Mouse (Mus musculus) midbrain, embryonic 16.5 days (tissue): ENCODE results near the gene Cox14. TPM values are rescaled to one million over a fixed set of nuclear protein-coding genes. Genes with fewer than 3 reads are reported as not detected.
"Not testable (repeated sequence)": the region's sequence is repeated elsewhere in the genome, so short reads cannot be mapped to it uniquely, and the experiment has no call there.

ENCODE experiments used
- ATAC-seq: fragments of 200-750 bp; cut with Nextera tagmentation; 2 replicates; pipeline ENCODE4 v1.8.0; 2017; ENCODE audit warnings: moderate TSS enrichment
- H3K27ac ChIP-seq: fragments of 300-500 bp; sonication (generic); 2 replicates; pipeline ENCODE4 v1.5.1; 2014; ENCODE audit warnings: mild to moderate bottlenecking, low read length, mixed read lengths
- H3K27me3 ChIP-seq: fragments of 300-500 bp; sonication (generic); 2 replicates; pipeline ENCODE4 v1.6.1; 2014; ENCODE audit warnings: low read depth, low read length, mixed read lengths; ENCODE audit not compliant: control insufficient read depth, insufficient read depth
- H3K36me3 ChIP-seq: fragments of 300-500 bp; sonication (generic); 2 replicates; pipeline ENCODE4 v1.6.1; 2014; ENCODE audit warnings: mild to moderate bottlenecking, low read length, moderate library complexity, mixed read lengths; ENCODE audit not compliant: control insufficient read depth, insufficient read depth
- H3K4me1 ChIP-seq: fragments of 300-500 bp; sonication (generic); 2 replicates; pipeline ENCODE4 v1.6.1; 2014; ENCODE audit warnings: mild to moderate bottlenecking, low read length, mixed read lengths; ENCODE audit not compliant: control insufficient read depth, insufficient read depth
- H3K4me2 ChIP-seq: fragments of 300-500 bp; sonication (generic); 2 replicates; pipeline ENCODE4 v1.6.1; 2014; ENCODE audit warnings: mild to moderate bottlenecking, low read length, mixed read lengths
- H3K4me3 ChIP-seq: fragments of 300-500 bp; sonication (generic); 2 replicates; pipeline ENCODE4 v1.5.1; 2014; ENCODE audit warnings: low read depth, mild to moderate bottlenecking, low read length, moderate library complexity, mixed read lengths
- H3K9ac ChIP-seq: fragments of 300-500 bp; sonication (generic); 2 replicates; pipeline ENCODE4 v1.6.1; 2014; ENCODE audit warnings: low read depth, low read length, mixed read lengths
- H3K9me3 ChIP-seq: fragments of 300-500 bp; sonication (generic); replicated peaks from 2 replicates; pipeline ENCODE4 v1.6.1; 2014; ENCODE audit warnings: mild to moderate bottlenecking, low read length, mixed read lengths; ENCODE audit not compliant: control insufficient read depth, poor library complexity, severe bottlenecking
- WGBS: fragments of 180-500 bp; shearing (Covaris S2); extraction: QIAGEN DNeasy Blood & Tissue Kit; methylation state at CpG from one replicate; pipeline ENCODE4 v1.1.7; 2014; 5-methylcytosine and 5-hydroxymethylcytosine counted together
- polyA plus RNA-seq: library from polyadenylated mRNA; unstranded; fragments of >200 nt; fragmentation: Nextera tagmentation; extraction: Ambion mirVana; gene quantifications from 2 replicates; pipeline ENCODE4 v1.2.1, GENCODE M21; 2015

Gene Cox14
- polyA plus RNA-seq, 1 experiment from 2014 or later, result 164 TPM

- H3K9me3 ChIP-seq, result no peaks in the 10 kb centered on the region
- H3K27ac ChIP-seq, result no peak overlapping the region
- no peak overlapping the region for H3K9ac ChIP-seq
- H3K36me3 ChIP-seq, result no peaks in the 10 kb centered on the region; the same call in 1 of the 2 replicates
- no peaks in the 10 kb centered on the region for H3K27me3 ChIP-seq
- no peak overlapping the region for H3K4me2 ChIP-seq
- WGBS, result 97% methylated on average over 1 of the region's 1 CpGs
- peaks cover 16% of the 10 kb centered on the region for H3K4me1 ChIP-seq
- no peak for ATAC-seq
- no peak overlapping the region for H3K4me3 ChIP-seq
These were observed 43.3 kb downstream of the Cox14 start for GRCm38 (mm10) chr15:99768761-99769160.

- H3K27me3 ChIP-seq, result no peaks in the 10 kb centered on the region
- ATAC-seq, result no peak
- H3K4me1 ChIP-seq, result peaks cover 16% of the 10 kb centered on the region
- peak overlapping the region; percentile 90 for H3K4me2 ChIP-seq
- 25% methylated on average over 5 of the region's 5 CpGs for WGBS
- H3K4me3 ChIP-seq, result peak overlapping the region; percentile 88
- no peaks in the 10 kb centered on the region for H3K9me3 ChIP-seq
- peak overlapping the region; percentile 94; the same call in 1 of the 2 replicates for H3K27ac ChIP-seq
- peak overlapping the region; percentile 92 for H3K9ac ChIP-seq
- H3K36me3 ChIP-seq, result no peaks in the 10 kb centered on the region; the same call in 1 of the 2 replicates
These were observed 45.6 kb downstream of the Cox14 start for GRCm38 (mm10) chr15:99771004-99771500.

GRCm38 (mm10) chr15:99771601-99772276 lies 46.3 kb downstream of the Cox14 start:
- peak; percentile 82 for ATAC-seq
- Histone ChIP-seq H3K4me1 (peaks cover 16% of the 10 kb centered on the region), H3K27me3 (no peaks in the 10 kb centered on the region), H3K36me3 (no peaks in the 10 kb centered on the region; the same call in 1 of the 2 replicates), H3K27ac (peak overlapping the region; percentile 94), H3K4me3 (peak overlapping the region; percentile 88), H3K9ac (peak overlapping the region; percentile 92), H3K9me3 (no peaks in the 10 kb centered on the region), H3K4me2 (peak overlapping the region; percentile 90)
- under 1% methylated on average over 57 of the region's 59 CpGs for WGBS

- no peaks in the 10 kb centered on the region for H3K9me3 ChIP-seq
- under 1% methylated on average over 30 of the region's 41 CpGs for WGBS
- peak; percentile 88 for ATAC-seq
- H3K27ac ChIP-seq, result peak overlapping the region; percentile 94
- no peaks in the 10 kb centered on the region for H3K36me3 ChIP-seq
- peak overlapping the region; percentile 92 for H3K9ac ChIP-seq
- H3K27me3 ChIP-seq, result no peaks in the 10 kb centered on the region
- peak overlapping the region; percentile 88 for H3K4me3 ChIP-seq
- H3K4me1 ChIP-seq, result peaks cover 16% of the 10 kb centered on the region
- H3K4me2 ChIP-seq, result peak overlapping the region; percentile 90
These were observed 47.0 kb downstream of the Cox14 start for GRCm38 (mm10) chr15:99772277-99772880.

- H3K9ac ChIP-seq, result peak within 1 kb of the TSS; percentile 92
- H3K9me3 ChIP-seq, H3K36me3 ChIP-seq, H3K27me3 ChIP-seq, ATAC-seq: not testable (repeated sequence)
- peak within 1 kb of the TSS; percentile 90 for H3K4me2 ChIP-seq
- peaks cover 16% of the 10 kb centered on the region for H3K4me1 ChIP-seq
- H3K4me3 ChIP-seq, result peak within 1 kb of the TSS; percentile 88
- H3K27ac ChIP-seq, result peak within 1 kb of the TSS; percentile 94
These were observed 47.3 kb downstream of the Cox14 start, which contains the start of gene Cers5 for GRCm38 (mm10) chr15:99772881-99772924. TSS of gene Cers5 (minus strand) at chr15:99772885.

- Histone ChIP-seq H3K27me3 (no peaks in the 10 kb centered on the region), H3K36me3 (no peaks in the 10 kb centered on the region), H3K4me1 (peaks cover 16% of the 10 kb centered on the region), H3K4me3 (no peak overlapping the region), H3K9me3 (no peaks in the 10 kb centered on the region), H3K27ac (no peak overlapping the region), H3K4me2 (peak overlapping the region; percentile 90; the same call in 1 of the 2 replicates), H3K9ac (no peak overlapping the region)
- WGBS, result 34% methylated on average over 3 of the region's 3 CpGs
- no peak for ATAC-seq
These were observed 47.5 kb downstream of the Cox14 start for GRCm38 (mm10) chr15:99772925-99773324.

Other genes starting within 250 kb of the Cox14 start
- 50.3 and 65.8 TPM in 2 replicates for gene Faim2, start 197.5 kb upstream of the Cox14 start, polyA plus RNA-seq
- gene Aqp2, start 146.6 kb upstream of the Cox14 start, polyA plus RNA-seq, result not detected in 2 replicates
- gene Aqp5, start 134.8 kb upstream of the Cox14 start, polyA plus RNA-seq, result 0.97 and 1.1 TPM in 2 replicates
- gene Aqp6, start 124.2 kb upstream of the Cox14 start, polyA plus RNA-seq, result 0.15 and 0.28 TPM in 2 replicates
- 39.0 and 48.9 TPM in 2 replicates for gene Racgap1, start 74.0 kb upstream of the Cox14 start, polyA plus RNA-seq
- gene Asic1, start 55.2 kb upstream of the Cox14 start, polyA plus RNA-seq, result 47.9 and 53.9 TPM in 2 replicates
- 86.0 and 110 TPM in 2 replicates for gene Smarcd1, start 23.5 kb upstream of the Cox14 start, polyA plus RNA-seq
- not detected in 2 replicates for gene Gm17349, start 20.1 kb upstream of the Cox14 start, polyA plus RNA-seq
- 1.4 and 1.7 TPM in 2 replicates for gene Gpd1, start 8.1 kb upstream of the Cox14 start, polyA plus RNA-seq
- 79.7 and 83.8 TPM in 2 replicates for gene Cers5, start 47.3 kb downstream of the Cox14 start, polyA plus RNA-seq
- 11.8 and 15.2 TPM in 2 replicates for gene Lima1, start 149.8 kb downstream of the Cox14 start, polyA plus RNA-seq
- 0.02 TPM in 1 of 2 replicates, not detected in the other for gene Fam186a, start 241.4 kb downstream of the Cox14 start, polyA plus RNA-seq
- gene Larp4, start 244.4 kb downstream of the Cox14 start, polyA plus RNA-seq, result 22.0 and 22.3 TPM in 2 replicates